Mouse (Mus musculus) lung, embryonic 15.5 days (tissue): ENCODE measurements around the gene Pgm5. TPM values are rescaled to one million over a fixed set of nuclear protein-coding genes. Genes with fewer than 3 reads are reported as not detected.
A peak's percentile ranks its signal among the peaks of the same experiment; 100 is the strongest.
"Not testable (repeated sequence)": the region's sequence is repeated elsewhere in the genome, so short reads cannot be mapped to it uniquely, and the experiment has no call there.

ENCODE experiments used
- ATAC-seq: fragments of 200-750 bp; cut with Nextera tagmentation; 2 replicates; pipeline ENCODE4 v1.8.0; 2017; ENCODE audit warnings: moderate number of reproducible peaks, borderline replicate concordance; ENCODE audit not compliant: low FRiP score, low TSS enrichment; ENCODE audit errors: extremely low read depth
- H3K27ac ChIP-seq: fragments of 300-500 bp; sonication (generic); 2 replicates; pipeline ENCODE4 v1.5.1; 2015; ENCODE audit warnings: moderate library complexity, mild to moderate bottlenecking, inconsistent platforms
- H3K27me3 ChIP-seq: fragments of 300-500 bp; sonication (generic); 2 replicates; pipeline ENCODE4 v1.6.1; 2015; ENCODE audit warnings: inconsistent platforms
- H3K36me3 ChIP-seq: fragments of 300-500 bp; sonication (generic); 2 replicates; pipeline ENCODE4 v1.6.1; 2015; ENCODE audit warnings: inconsistent platforms
- H3K4me1 ChIP-seq: fragments of 300-500 bp; sonication (generic); 2 replicates; pipeline ENCODE4 v1.6.1; 2015; ENCODE audit warnings: inconsistent platforms
- H3K4me2 ChIP-seq: fragments of 300-500 bp; sonication (generic); 2 replicates; pipeline ENCODE4 v1.6.1; 2015; ENCODE audit warnings: inconsistent platforms, mild to moderate bottlenecking, moderate library complexity
- H3K4me3 ChIP-seq: fragments of 300-500 bp; sonication (generic); 2 replicates; pipeline ENCODE4 v1.5.1; 2015; ENCODE audit warnings: mild to moderate bottlenecking, inconsistent platforms
- H3K9ac ChIP-seq: fragments of 300-500 bp; sonication (generic); 2 replicates; pipeline ENCODE4 v1.6.1; 2015; ENCODE audit warnings: inconsistent platforms
- H3K9me3 ChIP-seq: fragments of 300-500 bp; sonication (generic); 2 replicates; pipeline ENCODE4 v1.6.1; 2016; ENCODE audit warnings: inconsistent platforms
- WGBS: fragments of 180-500 bp; shearing (Covaris S2); methylation state at CpG from one replicate; pipeline ENCODE4 v1.1.7; 2015; 5-methylcytosine and 5-hydroxymethylcytosine counted together
- polyA plus RNA-seq: library from polyadenylated mRNA; unstranded; fragments of >200 nt; fragmentation: Nextera tagmentation; extraction: Ambion mirVana; gene quantifications from 2 replicates; pipeline ENCODE4 v1.2.1, GENCODE M21; 2015

The Pgm5 gene
- polyA plus RNA-seq, 1 experiment from 2014 or later, result 3.0 TPM

DNA sequence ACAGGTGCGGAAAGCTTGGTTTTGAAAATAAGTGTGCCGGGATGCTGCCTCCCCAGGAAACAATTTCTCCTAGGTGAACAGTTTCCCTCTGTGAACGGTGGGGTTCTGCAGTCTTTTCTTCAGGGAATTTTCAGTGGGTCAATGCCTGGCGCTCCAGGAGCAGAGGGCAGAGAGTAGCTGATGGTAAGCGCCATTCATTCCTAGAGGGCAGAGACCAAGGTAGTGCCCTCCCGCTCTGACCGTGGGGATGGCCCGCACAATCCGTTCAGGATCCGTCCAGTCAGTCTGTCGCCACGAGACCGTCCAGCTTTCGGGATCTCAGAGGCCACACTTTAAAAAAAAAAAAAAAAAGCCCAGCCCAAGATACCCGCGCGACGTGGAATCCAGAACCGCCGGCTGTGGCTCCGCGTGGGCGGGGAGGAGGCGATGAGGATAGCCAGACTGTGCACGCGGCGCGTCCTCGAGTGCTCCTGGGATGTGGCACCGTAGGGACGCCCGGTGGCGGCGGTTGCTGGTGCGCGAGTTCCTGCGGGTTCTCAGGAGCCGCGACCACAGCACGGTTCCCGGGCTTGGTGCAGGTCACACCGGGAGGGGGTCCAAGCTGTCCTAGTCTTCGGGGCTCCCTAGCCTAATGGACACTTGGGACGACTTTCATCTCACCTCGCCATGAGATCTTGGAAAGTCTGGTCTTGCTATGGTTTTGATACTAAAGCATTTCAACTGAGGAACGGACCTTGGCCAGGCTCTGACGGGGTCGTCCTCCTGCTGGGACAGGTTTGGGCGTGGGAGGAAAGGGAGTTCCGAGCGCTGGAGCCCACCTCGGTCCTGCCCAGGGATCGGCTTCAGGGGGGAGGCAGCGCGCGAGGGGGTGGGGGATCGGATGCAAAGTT lies 35.6 kb upstream of the Pgm5 start:
- Histone ChIP-seq H3K36me3 (no peaks in the 10 kb centered on the region), H3K27ac (no peak overlapping the region), H3K9ac (no peak overlapping the region), H3K4me1 (peaks cover 27% of the 10 kb centered on the region), H3K4me3 (peak overlapping the region; percentile 22), H3K9me3 (no peaks in the 10 kb centered on the region), H3K27me3 (peaks cover 75% of the 10 kb centered on the region), H3K4me2 (peak overlapping the region; percentile 35; the same call in 1 of the 2 replicates)
- ATAC-seq, result no peak
- WGBS, result 1% methylated on average over 57 of the region's 57 CpGs

DNA sequence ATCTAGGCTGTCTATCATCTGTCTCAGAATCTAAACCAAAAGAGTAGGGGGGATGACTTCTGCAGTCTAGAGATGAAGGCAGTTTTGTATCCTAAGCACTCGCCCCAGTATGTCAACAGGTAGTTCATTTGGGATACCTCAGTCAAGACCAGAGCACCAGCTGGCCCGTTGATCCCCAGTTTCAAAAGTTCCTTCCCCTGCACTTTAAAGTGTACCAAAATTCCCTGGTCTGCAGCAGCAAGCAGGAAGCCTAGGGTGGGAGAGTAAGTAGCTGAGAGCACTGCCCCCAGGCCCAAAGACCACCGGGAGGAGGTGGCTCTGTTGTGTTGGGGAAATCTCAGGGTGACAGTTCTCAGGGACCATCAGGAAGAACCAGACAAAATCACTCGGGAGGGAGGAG lies 34.9 kb upstream of the Pgm5 start:
- Histone ChIP-seq H3K4me1 (peaks cover 27% of the 10 kb centered on the region), H3K27ac (no peak overlapping the region), H3K27me3 (peaks cover 68% of the 10 kb centered on the region), H3K9ac (no peak overlapping the region), H3K36me3 (no peaks in the 10 kb centered on the region), H3K9me3 (no peaks in the 10 kb centered on the region), H3K4me3 (no peak overlapping the region), H3K4me2 (no peak overlapping the region)
- ATAC-seq, result no peak
- 13% methylated on average over 4 of the region's 4 CpGs for WGBS

DNA sequence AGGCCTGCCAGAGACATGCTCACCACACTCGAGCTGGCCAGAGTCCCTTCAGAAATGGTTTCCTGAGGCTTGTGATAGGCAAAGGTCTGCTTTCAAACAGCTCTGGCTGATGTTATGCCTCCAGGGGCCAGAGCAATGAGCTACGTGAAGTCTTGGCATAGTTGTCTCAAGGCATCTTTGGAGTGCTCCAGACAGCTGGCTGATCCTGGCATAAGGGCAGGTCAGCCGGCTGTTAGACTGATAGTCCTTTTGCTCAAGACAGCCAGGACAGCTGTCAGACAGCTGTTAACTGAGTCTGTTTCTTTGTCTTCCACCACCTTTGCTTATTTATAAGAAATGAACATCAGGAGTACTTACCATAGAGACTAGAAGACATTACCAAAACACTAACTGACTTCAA lies 25.2 kb upstream of the Pgm5 start:
- WGBS, result 51% methylated on average over 3 of the region's 3 CpGs
- Histone ChIP-seq H3K4me3 (no peak overlapping the region), H3K27me3 (peaks cover 44% of the 10 kb centered on the region), H3K27ac (no peak overlapping the region), H3K9me3 (no peaks in the 10 kb centered on the region), H3K4me1 (no peaks in the 10 kb centered on the region), H3K36me3 (no peaks in the 10 kb centered on the region), H3K9ac (no peak overlapping the region), H3K4me2 (no peak overlapping the region)
- ATAC-seq, result no peak

DNA sequence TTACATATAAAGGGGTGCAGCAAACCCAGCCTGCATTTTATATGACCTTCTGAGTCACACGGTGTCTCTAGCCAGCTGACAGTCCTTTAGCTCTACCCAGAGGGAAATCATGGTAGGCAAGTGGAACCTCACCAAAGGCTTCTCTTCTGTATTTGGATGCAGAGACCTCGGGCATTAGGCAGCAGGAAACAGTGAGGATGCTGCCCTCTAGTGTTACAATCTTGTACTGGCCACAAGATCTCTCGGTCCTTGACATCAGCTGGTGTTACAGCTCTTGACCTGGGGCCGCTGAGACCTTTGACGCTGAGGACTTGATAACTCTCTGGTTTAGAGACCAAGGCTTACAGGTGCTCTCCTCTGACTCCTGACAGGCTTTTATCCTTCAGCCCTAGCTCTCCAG lies 23.8 kb upstream of the Pgm5 start:
- no peak overlapping the region for H3K4me3 ChIP-seq
- WGBS, result 10% methylated on average over 5 of the region's 5 CpGs
- no peak for ATAC-seq
- no peak overlapping the region for H3K9ac ChIP-seq
- no peak overlapping the region for H3K4me2 ChIP-seq
- H3K4me1 ChIP-seq, result no peaks in the 10 kb centered on the region
- no peak overlapping the region for H3K27ac ChIP-seq
- peaks cover 44% of the 10 kb centered on the region for H3K27me3 ChIP-seq
- no peaks in the 10 kb centered on the region for H3K9me3 ChIP-seq
- no peaks in the 10 kb centered on the region for H3K36me3 ChIP-seq

DNA sequence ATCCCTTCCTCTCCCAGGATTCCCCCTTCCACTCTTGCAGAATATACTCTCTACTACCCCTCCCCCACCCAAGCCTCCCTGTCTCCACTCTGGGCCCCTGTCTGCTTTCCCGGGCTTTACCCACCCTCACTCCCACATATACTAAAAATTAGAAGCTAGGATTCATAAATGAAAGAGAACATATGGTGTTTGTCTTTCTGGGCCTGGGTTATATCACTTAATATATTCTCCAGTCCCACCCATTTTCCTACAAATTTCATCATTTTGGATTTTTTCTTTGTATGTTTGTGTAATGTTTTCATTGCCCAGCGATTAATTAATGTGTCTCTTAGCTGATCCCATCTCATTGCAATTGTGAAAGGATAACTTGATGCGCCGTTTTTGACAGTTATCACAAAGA lies 19.6 kb upstream of the Pgm5 start:
- H3K4me2 ChIP-seq, result no peak overlapping the region
- H3K4me3 ChIP-seq, result no peak overlapping the region
- H3K4me1 ChIP-seq, result no peaks in the 10 kb centered on the region
- no peak overlapping the region for H3K27ac ChIP-seq
- H3K9me3 ChIP-seq, result no peaks in the 10 kb centered on the region
- peaks cover 28% of the 10 kb centered on the region for H3K27me3 ChIP-seq
- no peaks in the 10 kb centered on the region for H3K36me3 ChIP-seq
- 33% methylated on average over 4 of the region's 4 CpGs for WGBS
- ATAC-seq, result peak; percentile 74
- H3K9ac ChIP-seq, result no peak overlapping the region

DNA sequence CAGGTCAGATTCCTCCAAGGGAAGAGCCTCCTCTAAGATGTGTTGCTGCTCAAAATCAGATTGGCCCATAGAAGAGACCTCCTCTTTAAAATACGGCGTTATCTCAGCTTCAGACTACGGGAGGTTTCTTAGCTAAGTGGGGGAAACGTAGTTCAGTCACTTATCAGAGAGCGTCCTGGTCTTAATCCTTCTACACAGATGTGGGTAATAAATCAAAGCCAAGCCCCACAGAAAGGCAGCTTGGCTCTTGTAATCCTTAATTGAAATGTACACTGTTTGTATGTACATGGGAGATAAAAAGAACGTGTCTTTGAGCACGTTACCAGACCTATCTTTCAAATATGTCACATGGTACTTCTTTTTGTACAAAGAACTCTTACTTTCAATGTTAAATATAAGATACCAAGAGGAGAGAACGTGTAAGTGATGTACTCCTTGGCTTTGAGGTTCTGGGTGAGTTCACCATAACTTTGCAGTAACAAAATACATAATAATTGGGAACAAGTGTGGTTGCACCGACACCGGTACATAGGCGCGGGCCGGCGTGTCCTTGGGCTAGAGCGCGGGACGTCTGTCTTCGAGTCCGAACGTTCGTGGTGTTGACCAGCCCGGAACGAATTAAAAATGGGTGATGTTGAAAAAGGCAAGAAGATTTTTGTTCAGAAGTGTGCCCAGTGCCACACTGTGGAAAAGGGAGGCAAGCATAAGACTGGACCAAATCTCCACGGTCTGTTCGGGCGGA lies 13.6 kb upstream of the Pgm5 start, which contains the start of gene Gm10053:
Gene Gm10053 (plus strand): TSS at position 558 of the 742 bp plus-strand sequence.
- not testable (repeated sequence) for H3K4me1 ChIP-seq, H3K27ac ChIP-seq, H3K9ac ChIP-seq, H3K4me2 ChIP-seq, H3K9me3 ChIP-seq, H3K4me3 ChIP-seq, H3K27me3 ChIP-seq, H3K36me3 ChIP-seq, ATAC-seq
- 61% methylated on average over 23 of the region's 26 CpGs for WGBS

DNA sequence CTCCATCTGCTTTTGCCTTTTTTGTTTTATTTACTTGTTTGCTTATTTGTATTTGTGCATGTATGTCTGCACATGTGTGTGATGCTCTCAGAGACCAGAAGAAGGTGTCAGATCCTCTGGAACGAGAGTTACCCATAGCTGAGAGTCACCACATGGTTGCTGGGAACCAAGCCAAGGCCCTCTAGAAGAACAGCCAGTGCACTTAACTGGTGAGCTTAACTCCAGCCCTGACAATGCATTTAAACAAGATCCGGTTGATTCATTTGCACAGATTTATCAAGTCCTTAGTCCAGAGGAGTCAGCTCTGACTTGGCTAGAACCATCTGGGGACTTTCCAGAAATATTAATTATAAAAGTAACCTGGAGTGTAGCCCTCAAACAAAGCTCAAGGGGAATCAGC lies 12.2 kb upstream of the Pgm5 start:
- Histone ChIP-seq H3K9ac (no peak overlapping the region), H3K27me3 (0 out of 2 replicates have a peak, but pooled peaks cover 8% of the 10 kb centered on the region), H3K4me3 (no peak overlapping the region), H3K4me2 (no peak overlapping the region), H3K27ac (no peak overlapping the region), H3K4me1 (peaks cover 2% of the 10 kb centered on the region; the same call in 1 of the 2 replicates), H3K36me3 (no peaks in the 10 kb centered on the region), H3K9me3 (no peaks in the 10 kb centered on the region)
- 19% methylated on average over 2 of the region's 2 CpGs for WGBS
- 0 out of 2 replicates have a peak, but pooled peaks have one; percentile 35 for ATAC-seq

DNA sequence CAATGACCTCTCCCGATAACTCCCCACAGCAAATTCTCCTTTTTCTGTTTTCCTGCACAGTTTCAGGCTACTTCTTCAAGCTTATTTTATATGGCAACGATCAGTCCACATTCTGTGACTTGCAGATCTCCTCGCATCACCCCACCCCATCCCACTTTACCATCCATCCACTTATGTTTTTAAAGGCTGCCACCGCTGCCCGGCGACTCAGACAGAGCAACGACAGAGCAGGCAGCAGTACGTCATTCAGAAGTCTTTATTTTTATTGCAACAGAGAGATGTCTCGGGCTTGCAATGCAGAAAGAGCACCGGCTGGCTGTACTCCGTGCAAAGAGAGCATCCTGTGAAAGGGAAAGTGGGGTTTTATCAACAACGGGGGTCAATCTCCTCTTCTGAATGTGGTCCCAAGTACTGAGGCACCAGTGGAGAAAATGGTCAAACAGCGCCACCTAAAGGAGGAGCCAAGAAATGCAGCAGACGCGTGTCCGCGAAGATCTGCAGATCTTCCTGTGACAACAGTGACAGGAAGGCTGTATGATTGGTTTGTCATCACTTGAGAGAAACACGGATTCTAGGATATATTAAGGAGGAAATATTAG lies 9.5 kb upstream of the Pgm5 start:
- Histone ChIP-seq H3K4me2 (peak overlapping the region; percentile 58), H3K36me3 (no peaks in the 10 kb centered on the region), H3K27ac (no peak overlapping the region), H3K27me3 (0 out of 2 replicates have a peak, but pooled peaks cover 8% of the 10 kb centered on the region), H3K4me3 (peak overlapping the region; percentile 33), H3K9me3 (no peaks in the 10 kb centered on the region), H3K4me1 (peaks cover 2% of the 10 kb centered on the region; the same call in 1 of the 2 replicates), H3K9ac (no peak overlapping the region)
- ATAC-seq, result 0 out of 2 replicates have a peak, but pooled peaks have one; percentile 52
- WGBS, result 10% methylated on average over 18 of the region's 18 CpGs

DNA sequence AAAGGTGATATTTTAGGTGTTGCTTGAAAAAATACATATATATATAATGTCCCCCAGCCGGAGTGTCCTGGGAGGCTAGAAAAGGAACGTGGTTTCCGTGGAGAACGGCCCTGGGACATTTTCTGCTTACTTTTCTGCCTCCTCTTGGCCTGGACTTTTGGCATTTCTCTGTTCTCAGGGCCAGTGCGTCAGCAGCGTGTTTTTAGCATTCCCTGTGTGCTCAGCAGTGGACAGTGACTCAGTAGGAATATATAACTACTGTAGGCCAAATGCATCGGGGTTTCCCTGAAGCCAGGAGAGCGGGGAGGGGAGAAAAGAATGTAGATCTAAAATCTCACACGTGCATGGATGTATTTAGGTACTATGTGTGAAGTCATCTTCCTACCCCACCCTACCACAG lies 3.8 kb upstream of the Pgm5 start:
- no peak overlapping the region for H3K9ac ChIP-seq
- ATAC-seq, result no peak
- 79% methylated on average over 9 of the region's 9 CpGs for WGBS
- no peak overlapping the region for H3K4me3 ChIP-seq
- H3K27me3 ChIP-seq, result peaks cover 22% of the 10 kb centered on the region; the same call in 1 of the 2 replicates
- H3K36me3 ChIP-seq, result no peaks in the 10 kb centered on the region
- no peak overlapping the region for H3K4me2 ChIP-seq
- H3K9me3 ChIP-seq, result no peaks in the 10 kb centered on the region
- H3K27ac ChIP-seq, result no peak overlapping the region
- H3K4me1 ChIP-seq, result peaks cover 11% of the 10 kb centered on the region; the same call in 1 of the 2 replicates

DNA sequence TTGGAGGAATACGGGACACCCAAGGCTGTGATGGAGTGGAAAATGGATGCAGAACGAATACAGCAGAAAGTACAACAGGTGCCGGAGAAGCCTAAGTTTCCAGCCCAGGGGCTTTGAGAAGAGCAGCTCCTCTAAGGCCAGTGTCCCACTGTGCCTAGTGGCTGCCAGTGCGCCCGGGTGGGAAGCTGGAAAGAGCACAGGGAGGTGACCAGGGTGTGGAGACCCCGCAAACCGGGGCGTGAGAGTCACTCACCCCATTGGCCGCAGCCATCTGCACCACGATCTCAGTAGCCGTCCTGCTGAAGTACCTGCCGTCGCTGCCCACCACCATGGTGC lies 411 bp downstream of the Pgm5 start:
- Histone ChIP-seq H3K4me1 (peaks cover 12% of the 10 kb centered on the region; the same call in 1 of the 2 replicates), H3K4me3 (peak overlapping the region; percentile 56), H3K27me3 (peaks cover 23% of the 10 kb centered on the region; the same call in 1 of the 2 replicates), H3K27ac (peak overlapping the region; percentile 57; the same call in 1 of the 2 replicates), H3K9ac (peak overlapping the region; percentile 47), H3K36me3 (no peaks in the 10 kb centered on the region), H3K9me3 (no peaks in the 10 kb centered on the region), H3K4me2 (peak overlapping the region; percentile 91)
- ATAC-seq, result peak; percentile 32; the same call in 1 of the 2 replicates
- 20% methylated on average over 13 of the region's 13 CpGs for WGBS

DNA sequence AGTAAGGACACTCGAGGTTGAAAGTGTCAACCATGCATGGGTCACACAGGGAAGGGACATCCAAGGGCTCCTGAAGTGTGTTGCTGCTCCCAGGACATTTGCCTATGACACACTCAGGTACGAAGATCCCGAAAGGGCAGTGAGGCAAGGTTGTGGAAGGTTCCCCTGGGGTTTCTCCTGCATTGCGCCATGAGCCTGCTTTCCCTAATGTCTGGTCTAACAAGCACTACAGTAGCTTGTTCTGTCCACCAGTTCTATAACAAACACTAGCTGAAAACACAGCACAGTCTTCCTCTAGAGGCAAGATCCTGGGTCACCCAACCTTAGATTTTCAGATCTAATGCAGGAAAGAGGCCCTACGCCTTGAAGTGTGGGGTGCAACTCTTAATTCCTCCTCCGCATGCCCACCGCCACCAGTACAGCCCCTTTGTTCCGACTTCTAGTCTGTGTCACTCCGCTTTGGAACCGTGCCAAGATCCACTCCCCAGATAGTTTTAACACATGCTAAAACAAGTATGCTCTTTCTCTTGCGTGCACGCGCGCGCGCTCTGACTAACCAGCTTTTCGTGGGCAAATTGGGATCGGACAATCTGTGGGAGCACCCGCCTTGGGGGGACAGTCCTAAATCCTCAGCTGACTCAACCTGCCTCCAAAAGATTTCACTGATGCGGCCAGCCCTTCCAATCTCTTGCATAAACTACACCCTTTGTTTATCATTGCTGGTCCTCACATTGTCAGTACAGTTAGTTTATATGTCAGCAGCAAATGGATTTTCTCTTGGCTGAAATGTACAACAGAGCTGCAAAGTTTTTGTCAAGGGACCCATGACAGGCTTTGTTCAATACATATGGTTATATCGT lies 10.0 kb downstream of the Pgm5 start:
- Histone ChIP-seq H3K27ac (peak overlapping the region; percentile 56), H3K36me3 (no peaks in the 10 kb centered on the region), H3K4me1 (peaks cover 28% of the 10 kb centered on the region), H3K9ac (no peak overlapping the region), H3K27me3 (no peaks in the 10 kb centered on the region), H3K4me3 (peak overlapping the region; percentile 18), H3K9me3 (no peaks in the 10 kb centered on the region), H3K4me2 (peak overlapping the region; percentile 47)
- ATAC-seq, result peak; percentile 83
- 43% methylated on average over 21 of the region's 21 CpGs for WGBS
